Mouse (Mus musculus) olfactory bulb, adult 2 months (tissue): ENCODE results near the gene Evx2. TPM values are rescaled to one million over a fixed set of nuclear protein-coding genes. Genes with fewer than 3 reads are reported as not detected.

Experiments
- H3K27ac ChIP-seq: fragments of 200-500 bp; 2 replicates; pipeline ENCODE4 v1.5.1; 2012; ENCODE audit warnings: low read depth, low read length; ENCODE audit not compliant: insufficient read depth
- H3K4me1 ChIP-seq: fragments of 200-500 bp; 2 replicates; pipeline ENCODE4 v1.6.1; 2012; ENCODE audit warnings: low read length; ENCODE audit not compliant: control insufficient read depth, insufficient read depth
- H3K4me3 ChIP-seq: fragments of 200-500 bp; 2 replicates; pipeline ENCODE4 v1.5.1; 2012; ENCODE audit warnings: mild to moderate bottlenecking, low read depth, low read length, moderate library complexity; ENCODE audit not compliant: insufficient read depth
- CTCF ChIP-seq: fragments of 200-500 bp; IDR thresholded peaks from 2 replicates; pipeline ENCODE4 v1.5.1; 2012; ENCODE audit warnings: low read depth, mild to moderate bottlenecking, low read length, moderate library complexity; ENCODE audit not compliant: insufficient read depth
- POLR2A ChIP-seq: fragments of 200-500 bp; IDR thresholded peaks from 2 replicates; pipeline ENCODE4 v1.6.1; 2012; ENCODE audit warnings: mild to moderate bottlenecking, low read depth, low read length, moderate library complexity; ENCODE audit not compliant: insufficient read depth
- WGBS: fragments of 180-500 bp; shearing (Covaris S2); methylation state at CpG from one replicate; pipeline ENCODE4 v1.1.7; 2018; 5-methylcytosine and 5-hydroxymethylcytosine counted together
- polyA plus RNA-seq: library from polyadenylated mRNA; stranded (reverse); fragments of >200 nt; gene quantifications from 2 replicates; pipeline ENCODE4 v1.2.4, GENCODE M21; 2012; ENCODE audit warnings: low replicate concordance; ENCODE audit not compliant: missing spikeins, insufficient read depth, insufficient read length

The Evx2 gene
- polyA plus RNA-seq, 1 experiment, result not detected

GRCm38 (mm10) chr2:74684106-74684505, 24.7 kb upstream of the Evx2 start:
- TF ChIP-seq POLR2A, result no peak
- TF ChIP-seq CTCF, result no peak
- no peak overlapping the region for H3K4me3 ChIP-seq
- no peaks in the 10 kb centered on the region for H3K4me1 ChIP-seq
- WGBS, result 5% methylated on average over 12 of the region's 12 CpGs
- H3K27ac ChIP-seq, result no peak overlapping the region

DNA sequence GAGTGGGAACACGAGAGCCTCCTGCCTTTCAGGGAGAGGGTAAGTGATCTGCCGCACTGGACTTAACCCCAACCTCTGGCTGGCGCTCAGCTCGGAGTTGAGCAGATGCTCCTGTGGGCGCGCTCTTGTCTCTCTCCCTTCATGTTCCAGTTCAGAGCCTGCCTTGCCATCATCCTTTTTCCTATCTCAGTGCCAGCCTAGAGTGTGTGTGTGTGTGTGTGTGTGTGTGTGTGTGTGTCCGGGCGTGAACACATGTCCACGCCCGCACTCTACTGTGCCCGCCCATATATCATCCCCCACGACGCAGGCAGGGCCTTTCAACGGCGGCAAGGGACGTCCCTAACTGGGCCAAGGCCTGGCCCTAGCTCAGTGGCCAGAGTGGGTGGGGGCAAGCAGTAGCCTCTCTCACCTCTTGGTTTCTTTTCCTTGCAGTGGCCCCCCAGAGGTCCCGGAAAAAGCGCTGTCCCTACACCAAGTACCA, 24.2 kb upstream of the Evx2 start:
- Histone ChIP-seq H3K4me1 (no peaks in the 10 kb centered on the region), H3K4me3 (no peak overlapping the region), H3K27ac (no peak overlapping the region)
- TF ChIP-seq POLR2A, result no peak
- TF ChIP-seq CTCF, result no peak
- 3% methylated on average over 18 of the region's 18 CpGs for WGBS

- TF ChIP-seq CTCF, result no peak
- Histone ChIP-seq H3K27ac (no peak overlapping the region), H3K4me1 (no peaks in the 10 kb centered on the region), H3K4me3 (no peak overlapping the region)
- WGBS, result 2% methylated on average over 51 of the region's 51 CpGs
Measured at GRCm38 (mm10) chr2:74682796-74683195, 23.4 kb upstream of the Evx2 start.

DNA sequence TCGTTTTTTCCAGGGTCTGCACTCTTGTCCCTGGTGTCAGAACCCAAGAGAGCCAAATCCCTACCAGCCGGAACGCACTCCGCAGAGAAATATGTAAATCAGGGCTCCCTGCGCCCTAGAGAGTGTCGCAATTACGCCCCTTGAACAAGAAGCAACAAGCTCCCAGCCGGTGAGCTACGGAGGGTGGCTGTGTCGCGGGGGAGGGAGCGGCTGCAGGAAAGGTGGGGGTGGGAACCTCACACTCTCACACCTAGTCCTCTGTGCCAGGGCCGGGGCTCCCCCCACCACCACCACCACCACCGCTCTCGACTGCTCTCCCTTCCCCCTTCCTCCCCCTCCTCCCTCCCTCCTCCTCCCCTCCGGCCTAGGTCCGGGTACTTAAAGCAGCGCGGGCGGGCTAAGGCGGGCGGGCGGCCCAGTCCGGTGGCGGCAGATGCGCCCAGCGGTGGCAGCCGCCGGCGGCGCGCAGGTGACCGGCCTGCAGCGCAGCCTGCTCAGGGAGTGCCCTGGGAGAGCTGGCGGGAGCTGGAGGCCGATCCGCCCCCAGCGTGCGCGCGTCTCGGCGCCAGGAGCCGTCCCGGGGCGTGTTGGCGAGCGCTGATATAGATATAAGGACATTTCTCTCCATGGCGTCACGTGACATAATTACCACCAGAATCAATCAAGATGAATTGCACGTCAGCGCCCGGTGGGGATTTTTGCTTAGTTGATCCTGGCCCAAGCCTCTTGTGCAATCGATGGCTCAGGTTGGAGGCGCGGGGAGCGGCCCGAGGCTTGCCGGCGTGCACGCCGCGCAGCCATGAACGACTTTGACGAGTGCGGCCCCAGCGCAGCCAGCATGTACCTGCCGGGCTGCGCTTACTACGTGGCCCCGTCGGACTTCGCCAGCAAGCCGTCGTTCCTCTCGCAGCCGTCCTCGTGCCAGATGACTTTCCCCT, 22.5 kb upstream of the Evx2 start:
- WGBS, result 2% methylated on average over 78 of the region's 78 CpGs
- Histone ChIP-seq H3K4me1 (no peaks in the 10 kb centered on the region), H3K4me3 (no peak overlapping the region), H3K27ac (no peak overlapping the region)
- no peak for TF ChIP-seq CTCF
- no peak for TF ChIP-seq POLR2A

- 3% methylated on average over 21 of the region's 21 CpGs for WGBS
- no peaks in the 10 kb centered on the region for H3K4me1 ChIP-seq
- TF ChIP-seq CTCF (no peak), POLR2A (no peak)
- H3K4me3 ChIP-seq, result no peak overlapping the region
- H3K27ac ChIP-seq, result no peak overlapping the region
Measured at GRCm38 (mm10) chr2:74680561-74681398, 21.4 kb upstream of the Evx2 start.

DNA sequence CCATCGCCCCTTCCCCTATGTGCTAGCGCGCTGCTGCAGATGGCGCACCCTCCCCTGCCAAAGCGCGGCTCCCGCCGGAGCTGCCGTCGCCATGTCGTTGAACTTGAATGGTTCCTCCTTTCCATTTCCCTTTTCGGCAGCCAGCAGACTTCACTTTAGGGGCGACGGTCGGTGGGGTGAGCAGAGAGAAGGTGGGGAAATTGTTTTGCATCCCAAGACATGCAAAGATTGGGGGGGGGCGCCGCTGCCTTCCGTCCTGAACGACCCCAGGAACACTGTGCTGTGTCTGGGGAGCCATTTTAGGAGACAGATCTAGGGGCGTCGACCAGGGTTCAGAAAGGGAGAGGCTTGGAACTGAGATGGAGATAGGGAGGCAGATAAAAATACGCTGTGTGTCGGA, 20.6 kb upstream of the Evx2 start:
- WGBS, result 2% methylated on average over 23 of the region's 23 CpGs
- no peaks in the 10 kb centered on the region for H3K4me1 ChIP-seq
- TF ChIP-seq CTCF (no peak), POLR2A (no peak)
- H3K27ac ChIP-seq, result no peak overlapping the region
- no peak overlapping the region for H3K4me3 ChIP-seq

DNA sequence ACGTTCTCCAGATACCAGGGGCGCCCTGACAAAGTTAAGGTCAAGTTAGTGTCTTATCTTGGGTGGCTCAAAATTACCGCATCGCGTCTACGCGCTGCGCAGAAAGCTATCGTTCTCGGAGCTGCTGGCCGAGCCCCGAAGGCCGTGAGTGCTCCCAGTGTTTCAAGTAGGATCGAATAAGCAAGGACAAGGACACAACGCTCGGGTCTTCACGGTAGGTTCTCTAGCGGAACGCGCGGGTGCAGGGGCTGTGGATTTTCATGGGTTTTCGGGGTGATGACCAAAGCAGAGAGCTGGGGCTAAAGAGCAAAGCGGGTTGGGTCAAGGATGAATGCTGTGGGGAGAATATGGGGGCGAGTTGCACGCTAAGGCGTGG, 20.2 kb upstream of the Evx2 start:
- TF ChIP-seq POLR2A, result no peak
- no peak for TF ChIP-seq CTCF
- Histone ChIP-seq H3K27ac (no peak overlapping the region), H3K4me3 (no peak overlapping the region), H3K4me1 (no peaks in the 10 kb centered on the region)
- WGBS, result 1% methylated on average over 26 of the region's 26 CpGs

GRCm38 (mm10) chr2:74678891-74679595, 19.7 kb upstream of the Evx2 start, which contains the start of gene Hoxd11:
TSS of gene Hoxd11 (plus strand) at chr2:74679557.
- 4% methylated on average over 15 of the region's 15 CpGs for WGBS
- no peaks in the 10 kb centered on the region for H3K4me1 ChIP-seq
- no peak for TF ChIP-seq CTCF
- TF ChIP-seq POLR2A, result no peak
- H3K4me3 ChIP-seq, result no peak within 1 kb of the TSS
- no peak within 1 kb of the TSS for H3K27ac ChIP-seq
